Mouse (Mus musculus) thymus, adult 18-20 months (tissue): ENCODE results near the gene Defb19.

Experiments used
- DNase-seq, 2 experiments: peaks; one replicate each; pipeline ENCODE4 v3.0.0; 2022; ENCODE audit warnings: mixed read lengths in 2 of 2

Gene Defb19

GRCm38 (mm10) chr2:152580612-152581011 is 500 bp upstream of the Defb19 start:
- DNase-seq = no peak

GRCm38 (mm10) chr2:152573484-152573883 is 6.6 kb downstream of the Defb19 start:
- no peak for DNase-seq

- no peak for DNase-seq
Measured at GRCm38 (mm10) chr2:152572114-152572794, 7.9 kb downstream of the Defb19 start, which contains the start of gene Defb21. Defb21 (plus strand) TSS chr2:152572744.

- no peak for DNase-seq
Measured at GRCm38 (mm10) chr2:152570313-152570712, 9.8 kb downstream of the Defb19 start.

GRCm38 (mm10) chr2:152569881-152570280 is 10.2 kb downstream of the Defb19 start:
- DNase-seq = no peak

- no peak for DNase-seq
Measured at GRCm38 (mm10) chr2:152569038-152569437, 11.1 kb downstream of the Defb19 start, which contains the start of gene Gm17416. Gm17416 (plus strand) TSS chr2:152569338.

GRCm38 (mm10) chr2:152556655-152557054 is 23.5 kb downstream of the Defb19 start:
- DNase-seq = no peak

GRCm38 (mm10) chr2:152553774-152554423 is 26.2 kb downstream of the Defb19 start:
- no peak for DNase-seq

- no peak for DNase-seq
Measured at GRCm38 (mm10) chr2:152548124-152548523, 32.0 kb downstream of the Defb19 start.

GRCm38 (mm10) chr2:152544691-152545090 is 35.4 kb downstream of the Defb19 start:
- no peak for DNase-seq

- no peak for DNase-seq
Measured at GRCm38 (mm10) chr2:152543478-152543877, 36.6 kb downstream of the Defb19 start.

GRCm38 (mm10) chr2:152542897-152543296 is 37.2 kb downstream of the Defb19 start:
- no peak for DNase-seq

GRCm38 (mm10) chr2:152541979-152542378 is 38.1 kb downstream of the Defb19 start:
- DNase-seq = no peak

- DNase-seq = no peak
Measured at GRCm38 (mm10) chr2:152539944-152540710, 40.0 kb downstream of the Defb19 start, which contains the start of gene Defb29. Defb29 (minus strand) TSS chr2:152540098.
